Mouse (Mus musculus) G1E-ER4 (cell line): ENCODE data around the gene Creld1. TPM values are rescaled to one million over a fixed set of nuclear protein-coding genes. Genes with fewer than 3 reads are reported as not detected.

ENCODE experiments used
- GATA1 ChIP-seq: IDR thresholded peaks from one replicate; pipeline ENCODE4 v1.8.0; 2012; ENCODE audit warnings: low read length, inconsistent platforms
- polyA plus RNA-seq: library from polyadenylated mRNA; stranded (reverse); fragments of >175 nt; gene quantifications from 2 replicates; pipeline ENCODE4 v1.2.3, GENCODE M21; 2012

Creld1 gene
- 29.3 and 34.5 TPM in 2 replicates for polyA plus RNA-seq

DNA sequence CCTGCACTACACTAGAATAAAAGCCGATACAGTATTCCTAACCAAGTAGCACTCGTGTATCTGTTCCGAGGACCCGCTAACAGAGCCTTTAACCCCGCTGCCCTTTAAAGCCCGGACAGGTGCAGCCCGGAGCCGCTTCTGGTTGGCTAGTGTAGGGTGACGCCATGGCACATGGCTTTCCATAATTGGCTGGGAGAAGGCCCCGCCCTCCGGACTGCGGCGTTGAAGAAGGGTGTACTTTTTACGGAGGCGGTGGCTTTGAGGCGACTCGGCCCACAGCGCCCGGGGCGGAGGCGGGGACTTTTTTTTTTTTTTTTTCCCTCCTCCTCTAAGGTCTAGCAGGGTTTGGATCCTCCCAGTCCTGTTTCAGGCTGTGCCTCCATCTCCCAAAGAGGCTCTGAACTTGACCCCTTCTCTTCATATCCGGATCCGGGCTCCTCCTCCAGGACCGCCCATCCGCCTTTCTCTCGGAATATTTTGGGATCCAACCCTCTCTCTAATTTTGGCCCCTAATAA is at the start of gene Creld1:
TSS of gene Creld1 (plus strand) at position 198 of the 516 bp plus-strand sequence.
- no peak for TF ChIP-seq GATA1

DNA sequence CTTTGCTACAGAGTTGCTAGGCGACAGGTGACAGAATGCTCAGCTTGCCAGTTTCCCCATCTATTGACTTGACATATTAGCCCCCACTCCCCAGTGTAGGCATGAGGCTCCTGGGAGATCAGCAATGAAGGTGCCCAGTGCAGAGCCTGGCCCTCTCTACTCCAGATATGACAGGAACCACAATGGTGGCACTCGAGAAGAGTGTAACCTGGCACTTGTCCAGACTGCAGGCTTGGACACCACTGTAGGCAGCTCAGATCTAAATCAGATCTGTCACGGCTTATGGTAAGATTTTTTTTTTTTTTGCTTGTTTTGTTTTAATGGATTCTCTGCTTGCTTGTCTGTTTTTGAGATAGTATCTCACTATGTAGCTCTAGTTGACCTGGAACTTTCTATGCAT is 49.4 kb upstream of the Creld1 start:
- no peak for TF ChIP-seq GATA1

- TF ChIP-seq GATA1, result no peak
These were observed 48.4 kb upstream of the Creld1 start for GRCm38 (mm10) chr6:113434691-113435090.

GRCm38 (mm10) chr6:113435664-113436205 is 47.4 kb upstream of the Creld1 start, which contains the start of gene Cidec:
TSS of gene Cidec (minus strand) at chr6:113435760.
- TF ChIP-seq GATA1, result no peak

GRCm38 (mm10) chr6:113437135-113437534 is 46.0 kb upstream of the Creld1 start:
- TF ChIP-seq GATA1, result no peak

DNA sequence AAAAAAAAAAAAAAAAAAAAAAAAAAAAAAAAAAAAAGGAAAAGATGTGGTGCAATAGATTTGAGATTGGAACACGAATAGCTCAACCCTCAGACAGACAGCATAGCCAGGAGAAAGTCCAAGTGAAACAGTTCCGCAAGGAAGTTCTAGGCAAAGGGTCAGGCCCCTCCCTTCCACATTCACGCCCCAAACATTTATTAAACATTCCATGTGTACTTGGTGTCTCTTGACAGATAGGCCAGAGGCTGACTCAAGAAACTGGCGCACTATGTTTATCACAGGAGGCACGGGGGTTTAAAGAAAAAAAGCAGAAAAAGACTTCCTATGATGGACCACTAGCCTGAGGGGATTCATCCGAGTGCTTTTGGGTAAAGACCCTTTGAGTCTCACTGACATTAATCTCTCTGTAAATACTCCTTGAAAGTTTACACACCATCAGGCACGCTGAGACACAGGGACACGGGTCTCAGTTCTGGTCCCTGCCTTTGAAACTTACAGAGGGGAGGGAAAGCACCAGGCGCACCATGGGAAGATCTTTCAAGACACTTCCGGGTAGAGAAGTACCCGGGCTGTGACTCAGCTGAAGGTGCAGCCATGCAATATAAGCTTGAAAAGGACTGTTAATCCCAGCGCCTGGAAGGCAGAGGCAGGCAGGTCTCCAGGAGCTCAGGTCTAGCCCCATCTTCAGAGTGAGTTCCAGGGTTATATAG is 44.2 kb upstream of the Creld1 start:
- TF ChIP-seq GATA1, result no peak

DNA sequence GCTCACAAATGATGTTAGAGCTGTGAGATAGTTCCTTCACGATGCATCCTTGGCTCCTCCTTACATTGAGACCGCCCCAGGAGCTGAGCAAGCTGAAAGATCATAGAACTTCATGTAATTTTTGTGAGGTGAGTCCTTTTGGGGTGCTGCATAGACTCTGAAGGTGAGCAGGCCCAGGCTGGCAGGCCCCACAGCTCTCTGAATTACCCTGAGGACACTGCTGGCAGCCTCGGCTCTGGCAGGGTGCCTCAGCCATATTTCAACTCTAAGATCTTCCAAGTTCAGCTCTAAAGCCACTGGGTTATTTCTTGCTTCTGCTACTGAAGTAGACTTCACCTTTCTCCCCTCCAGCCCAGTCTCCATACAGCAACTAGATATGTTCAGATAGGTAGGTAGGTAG is 42.4 kb upstream of the Creld1 start:
- no peak for TF ChIP-seq GATA1

DNA sequence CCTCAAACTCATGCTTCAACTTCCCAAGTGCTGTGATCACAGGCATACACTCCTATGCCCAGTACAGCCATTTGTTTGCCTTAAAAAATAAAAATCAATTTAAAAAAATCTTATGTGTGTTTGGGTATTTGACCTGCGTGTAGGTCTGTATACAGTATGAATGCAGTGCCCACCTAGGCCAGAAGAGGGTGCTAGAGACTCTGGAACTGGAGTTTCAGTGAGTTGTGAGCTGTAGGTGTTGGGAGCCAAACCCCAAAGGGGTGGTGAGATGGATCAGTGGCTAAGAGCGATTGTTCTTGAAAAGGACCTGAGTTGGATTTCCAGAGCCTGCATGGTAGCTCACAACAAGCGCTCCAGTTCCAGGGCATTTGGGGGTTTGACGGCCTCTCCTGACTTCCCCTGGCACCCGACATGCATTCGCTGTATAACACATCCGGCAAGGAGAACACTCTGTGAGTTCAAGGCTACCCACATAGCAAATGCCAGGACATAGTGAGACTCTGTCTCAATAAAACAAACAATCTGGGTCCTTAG is 41.9 kb upstream of the Creld1 start:
- TF ChIP-seq GATA1, result no peak

DNA sequence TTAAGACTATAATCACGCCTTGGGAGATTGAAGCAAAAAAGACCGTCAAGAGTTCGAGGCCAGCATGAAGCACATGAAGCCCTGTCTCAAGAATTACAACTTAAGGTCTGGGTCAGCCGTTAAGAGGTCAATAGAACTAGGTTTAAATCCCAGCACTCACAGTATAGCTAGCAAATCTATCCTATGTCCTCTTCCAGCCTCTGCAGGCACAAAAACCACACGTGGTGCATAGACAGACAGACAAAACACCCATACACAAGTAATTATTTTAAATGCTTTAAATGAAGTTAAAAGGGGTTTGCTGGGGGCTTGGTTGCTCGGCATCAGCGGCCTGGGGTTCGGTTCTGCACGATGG is 41.0 kb upstream of the Creld1 start:
- TF ChIP-seq GATA1, result no peak

GRCm38 (mm10) chr6:113442442-113443090 is 40.5 kb upstream of the Creld1 start, which contains the start of gene Jagn1:
TSS of gene Jagn1 (plus strand) at chr6:113442569.
- no peak for TF ChIP-seq GATA1

- no peak for TF ChIP-seq GATA1
These were observed 40.0 kb upstream of the Creld1 start for GRCm38 (mm10) chr6:113443091-113443490.

DNA sequence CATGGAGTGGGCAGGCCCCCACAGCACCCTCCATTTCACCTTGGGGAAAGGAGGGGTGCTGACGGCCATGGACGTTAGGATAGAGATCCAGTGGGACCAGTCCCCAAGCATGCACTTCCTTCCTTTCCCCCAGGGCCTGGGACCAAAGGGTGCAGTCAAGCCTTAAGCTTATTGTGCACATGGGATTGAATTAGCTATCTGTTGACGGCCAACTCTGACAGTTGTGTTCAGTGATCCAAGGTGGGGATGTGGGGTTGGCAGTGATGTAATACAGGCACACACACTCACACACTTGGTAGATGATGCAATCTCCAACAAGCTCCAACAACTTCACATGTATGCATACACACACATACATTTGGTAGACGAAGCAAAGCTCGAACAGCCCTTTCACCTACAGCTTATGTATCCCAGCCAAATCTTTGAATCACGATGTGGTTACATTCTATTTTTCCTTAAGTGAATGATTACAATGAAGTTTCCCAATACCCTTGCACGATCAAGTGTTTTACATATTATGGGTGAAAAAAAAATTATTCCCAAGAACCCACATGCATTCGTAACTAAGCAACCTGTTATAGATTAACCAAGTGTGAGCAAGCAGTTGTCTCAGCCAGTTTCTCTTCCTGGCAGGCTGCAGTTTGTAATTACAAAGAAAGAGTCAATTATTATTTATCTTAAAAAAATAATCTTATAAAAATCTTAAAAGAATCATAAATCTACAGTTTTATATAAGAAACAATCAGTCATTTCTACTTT is 38.7 kb upstream of the Creld1 start:
- TF ChIP-seq GATA1, result no peak

- TF ChIP-seq GATA1, result no peak
These were observed 35.5 kb upstream of the Creld1 start for GRCm38 (mm10) chr6:113447639-113448038.

- no peak for TF ChIP-seq GATA1
These were observed 31.3 kb upstream of the Creld1 start for GRCm38 (mm10) chr6:113451839-113452238.

GRCm38 (mm10) chr6:113455007-113455406 is 28.1 kb upstream of the Creld1 start:
- TF ChIP-seq GATA1, result no peak
